Mouse (Mus musculus): ENCODE measurements around the gene Ankef1. TPM values are rescaled to one million over a fixed set of nuclear protein-coding genes. Genes with fewer than 3 reads are reported as not detected.

Gene Ankef1
- total RNA-seq, 2 experiments from 2014 or later: 0.25 to 0.51 TPM

DNA sequence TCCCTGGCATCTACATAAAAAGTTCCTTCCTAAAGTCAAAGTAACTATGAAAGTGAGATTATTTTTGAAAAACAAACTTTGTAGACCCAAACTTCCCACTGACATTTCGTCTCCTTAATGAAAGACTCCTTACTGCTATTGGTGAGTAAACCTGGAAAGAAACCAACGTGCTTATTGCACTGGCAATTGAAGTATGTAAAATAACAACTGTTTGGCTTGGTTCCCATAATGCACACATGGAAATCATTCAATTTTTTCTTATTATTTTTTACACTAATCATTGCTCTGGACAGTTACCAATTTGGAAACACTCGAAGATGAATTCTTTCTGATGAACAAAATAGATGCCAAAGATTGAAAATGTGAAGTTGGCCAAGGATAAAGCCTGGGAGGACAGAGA, 12.1 kb downstream of the Ankef1 start:
- H3K4me3 ChIP-seq: no peak overlapping the region
- intact Hi-C loops (cut with DNase I): no loop called here
- no peak for TF ChIP-seq CTCF (IDR thresholded peaks at IDR 0.05)
- H3K27ac ChIP-seq: no peak overlapping the region
- DNase-seq: no peak

DNA sequence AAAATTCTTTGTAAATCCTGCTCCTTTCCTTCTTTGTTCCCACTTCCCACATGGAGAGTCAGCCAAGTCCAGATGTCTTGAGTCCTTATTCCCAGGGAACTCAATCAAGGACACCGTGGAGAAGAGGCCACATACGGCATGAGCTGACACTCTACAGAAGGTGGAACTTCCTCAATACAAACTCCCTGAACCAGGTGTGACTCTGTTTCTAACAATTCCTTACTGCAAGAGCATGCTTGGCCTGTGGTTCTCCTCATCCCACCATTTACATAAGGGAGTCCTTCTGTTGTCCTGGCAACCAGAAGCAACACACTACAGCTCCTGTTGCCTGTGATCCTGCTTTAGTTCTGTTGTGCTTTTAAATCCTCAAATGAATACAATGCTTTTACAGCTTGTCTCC, 13.8 kb downstream of the Ankef1 start:
- DNase-seq: no peak
- Histone ChIP-seq H3K4me3 (no peak overlapping the region), H3K27ac (no peak overlapping the region)
- no peak for TF ChIP-seq CTCF (IDR thresholded peaks at IDR 0.05)
- intact Hi-C loops (cut with DNase I): no loop called here

DNA sequence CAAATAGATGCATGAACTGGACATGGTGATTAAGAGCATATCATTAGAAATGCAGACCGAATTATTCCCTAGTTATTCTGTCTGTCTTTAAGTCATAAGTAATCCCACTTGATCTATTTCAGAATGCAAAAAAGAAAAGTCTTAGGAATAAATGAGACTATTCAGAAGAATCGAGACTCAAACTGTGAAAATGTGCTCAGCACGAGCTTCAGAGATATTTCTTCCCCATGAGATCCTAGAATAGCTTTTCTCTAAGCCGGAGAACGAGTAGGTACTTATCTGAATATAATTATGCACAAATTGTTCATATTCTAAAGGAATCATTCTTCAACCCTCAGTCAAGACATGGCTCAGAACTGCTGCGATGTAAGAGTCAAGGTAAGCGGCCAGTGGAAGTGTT, 27.2 kb downstream of the Ankef1 start:
- Histone ChIP-seq H3K4me3 (no peak overlapping the region), H3K27ac (no peak overlapping the region)
- no peak for TF ChIP-seq CTCF (IDR thresholded peaks at IDR 0.05)
- DNase-seq: no peak
- intact Hi-C loops (cut with DNase I): no loop called here

DNA sequence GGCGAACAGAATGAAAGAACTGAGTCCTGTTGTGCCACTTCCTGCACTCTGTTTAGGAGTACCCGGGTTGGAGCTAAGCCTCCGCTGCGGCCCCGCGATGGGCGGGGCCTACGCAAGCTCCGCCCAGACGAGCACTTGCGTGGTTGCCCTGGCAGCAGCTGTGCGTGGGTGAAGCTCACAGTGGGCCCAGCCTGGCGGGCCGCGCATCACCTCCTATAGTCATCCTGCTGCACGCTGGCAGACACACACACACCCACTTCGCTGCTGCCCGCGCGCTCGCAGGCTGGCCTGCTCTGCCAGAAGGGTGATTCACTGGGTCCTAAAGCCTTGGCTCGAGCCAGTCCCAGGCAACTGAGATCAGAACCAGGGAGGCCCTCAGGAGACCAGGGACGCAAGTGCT, 30.3 kb downstream of the Ankef1 start:
- TF ChIP-seq CTCF (IDR thresholded peaks at IDR 0.05): no peak
- H3K4me3 ChIP-seq: peak overlapping the region; percentile 72
- intact Hi-C loops (cut with DNase I): no loop called here
- peak; percentile 71 for DNase-seq
- H3K27ac ChIP-seq: peak overlapping the region; percentile 54

DNA sequence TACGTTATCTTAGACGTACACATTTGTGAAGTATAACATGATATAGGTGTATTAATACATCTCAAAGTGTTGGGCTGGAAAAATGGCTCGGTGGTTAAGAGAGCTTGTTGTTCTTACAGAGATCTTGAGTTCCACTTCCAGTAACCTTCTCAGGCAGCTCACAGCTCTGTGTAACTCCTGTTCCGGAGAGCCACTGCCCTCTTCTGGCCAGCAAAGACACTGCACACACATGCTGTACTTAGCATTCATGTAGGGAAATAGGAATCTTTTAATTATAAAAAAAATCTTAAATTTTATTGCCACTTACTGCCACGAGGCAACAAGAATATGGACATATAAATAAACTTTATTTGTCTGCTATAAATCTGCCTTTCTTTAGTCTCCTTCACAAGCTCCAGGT, 56.3 kb downstream of the Ankef1 start:
- H3K4me3 ChIP-seq: no peak overlapping the region
- H3K27ac ChIP-seq: no peak overlapping the region
- no peak; the same call in 1 of the 2 replicates for TF ChIP-seq CTCF (IDR thresholded peaks at IDR 0.05)
- DNase-seq: no peak
- intact Hi-C loops (cut with DNase I): no loop called here

DNA sequence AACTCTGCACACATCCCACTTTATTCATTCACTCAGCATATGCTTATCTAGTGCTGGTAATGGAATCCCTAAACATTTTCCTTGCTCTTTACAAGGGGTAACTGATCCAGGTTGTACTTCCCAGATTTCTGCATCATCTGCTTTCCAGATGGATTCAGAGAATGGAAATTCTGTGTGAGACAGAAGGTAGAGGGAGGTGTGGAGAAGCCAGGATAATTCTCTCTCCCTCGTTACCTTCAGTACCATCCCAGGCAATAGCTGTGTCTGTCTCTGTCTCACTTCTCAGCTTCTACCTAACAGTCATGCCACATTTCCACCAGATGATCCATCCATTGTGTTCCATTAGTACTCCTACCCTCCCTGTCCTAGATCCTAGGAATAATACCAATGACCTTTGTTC, 60.6 kb downstream of the Ankef1 start:
- intact Hi-C loops (cut with DNase I): no loop called here
- no peak overlapping the region for H3K4me3 ChIP-seq
- no peak overlapping the region for H3K27ac ChIP-seq
- no peak for TF ChIP-seq CTCF (IDR thresholded peaks at IDR 0.05)
- no peak for DNase-seq

DNA sequence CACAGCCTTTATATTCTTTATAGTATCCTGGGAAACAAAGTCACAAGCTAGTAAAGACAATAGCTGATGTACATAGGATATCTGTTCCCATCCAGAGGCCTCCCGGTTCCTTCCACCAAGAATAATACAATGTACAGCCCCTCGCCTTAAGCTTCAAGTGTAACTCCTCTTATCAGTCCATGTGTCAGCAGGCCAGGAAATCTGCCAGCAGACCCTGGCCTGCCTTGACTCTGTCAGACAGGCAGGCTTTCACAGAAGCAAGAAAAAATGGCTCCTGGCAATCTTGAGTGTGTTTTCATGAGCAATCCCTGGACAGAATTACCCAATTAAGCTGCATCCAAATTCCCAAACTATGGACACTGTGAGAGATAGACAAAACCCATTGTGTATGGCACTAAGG, 69.1 kb downstream of the Ankef1 start:
- no peak overlapping the region for H3K4me3 ChIP-seq
- H3K27ac ChIP-seq: no peak overlapping the region
- TF ChIP-seq CTCF (IDR thresholded peaks at IDR 0.05): no peak
- DNase-seq: no peak
- intact Hi-C loops (cut with DNase I): no loop called here

DNA sequence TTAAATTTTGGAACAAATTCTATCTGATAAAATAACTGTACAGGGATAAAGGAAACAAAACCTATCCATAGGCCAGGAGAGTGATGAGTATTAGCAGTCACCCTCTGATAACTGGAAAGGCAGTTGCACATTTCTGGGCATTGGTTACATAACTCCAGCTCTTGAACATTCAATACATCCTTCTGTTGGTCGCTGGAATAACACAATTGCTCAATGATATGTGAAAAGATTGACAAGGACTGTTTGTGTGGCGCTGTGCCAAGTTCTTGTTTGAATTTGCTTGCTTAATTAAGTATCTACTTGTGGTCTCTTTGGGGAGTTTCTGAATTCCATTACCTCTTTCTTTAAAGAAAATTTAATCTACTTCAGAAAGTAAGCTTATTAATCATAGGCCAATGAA, 81.1 kb downstream of the Ankef1 start:
- intact Hi-C loops (cut with DNase I): no loop called here
- Histone ChIP-seq H3K4me3 (no peak overlapping the region), H3K27ac (no peak overlapping the region)
- TF ChIP-seq CTCF (IDR thresholded peaks at IDR 0.05): no peak
- no peak for DNase-seq

DNA sequence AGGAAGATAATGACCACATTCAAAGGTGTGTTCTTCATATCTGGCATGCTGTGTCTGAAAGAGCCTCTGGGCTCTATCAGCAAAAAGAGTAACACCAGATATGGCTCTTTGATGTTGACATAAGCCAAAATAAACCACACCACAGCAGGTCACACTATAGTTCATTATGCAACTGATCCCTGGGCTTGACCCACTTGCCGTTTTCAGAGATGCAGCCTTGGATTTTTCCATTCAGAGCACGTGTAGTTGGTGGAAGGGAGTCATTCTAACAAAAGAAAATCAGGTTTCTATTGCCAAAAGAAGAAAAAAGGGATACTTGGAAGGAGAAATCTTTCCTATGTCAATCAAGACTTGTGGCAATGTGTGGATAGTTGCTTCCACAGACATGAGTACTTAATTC, 87.1 kb downstream of the Ankef1 start:
- Histone ChIP-seq H3K27ac (no peak overlapping the region), H3K4me3 (no peak overlapping the region)
- TF ChIP-seq CTCF (IDR thresholded peaks at IDR 0.05): no peak
- intact Hi-C loops (cut with DNase I): no loop called here
- no peak for DNase-seq

DNA sequence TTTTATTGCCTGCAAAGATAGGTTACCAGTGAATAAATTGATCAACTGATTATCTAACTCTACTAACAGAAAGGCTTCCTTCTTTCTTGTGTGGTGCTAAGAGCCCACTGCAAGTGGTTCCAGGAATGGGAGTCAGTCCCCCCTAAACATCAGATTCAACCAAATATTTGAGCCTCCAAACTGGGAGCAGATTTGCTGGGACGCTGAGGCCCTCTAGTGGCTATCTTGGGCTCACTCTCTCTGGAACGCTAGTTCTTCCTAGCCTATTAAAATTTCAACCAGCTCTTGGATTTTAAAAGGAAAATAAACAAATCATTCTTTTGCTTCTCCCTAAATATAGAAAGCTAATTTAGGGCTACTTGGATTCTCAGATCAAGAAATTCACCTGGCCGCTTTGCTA, 94.7 kb downstream of the Ankef1 start:
- intact Hi-C loops (cut with DNase I): loop anchor here (1.0 to 5.0 kb wide), 2 partner anchors 111 to 449 kb away; no protein-coding TSS in a partner anchor
- DNase-seq: peak; percentile 55
- peak; percentile 78 for TF ChIP-seq CTCF (IDR thresholded peaks at IDR 0.05)
- Histone ChIP-seq H3K4me3 (no peak overlapping the region), H3K27ac (no peak overlapping the region)

DNA sequence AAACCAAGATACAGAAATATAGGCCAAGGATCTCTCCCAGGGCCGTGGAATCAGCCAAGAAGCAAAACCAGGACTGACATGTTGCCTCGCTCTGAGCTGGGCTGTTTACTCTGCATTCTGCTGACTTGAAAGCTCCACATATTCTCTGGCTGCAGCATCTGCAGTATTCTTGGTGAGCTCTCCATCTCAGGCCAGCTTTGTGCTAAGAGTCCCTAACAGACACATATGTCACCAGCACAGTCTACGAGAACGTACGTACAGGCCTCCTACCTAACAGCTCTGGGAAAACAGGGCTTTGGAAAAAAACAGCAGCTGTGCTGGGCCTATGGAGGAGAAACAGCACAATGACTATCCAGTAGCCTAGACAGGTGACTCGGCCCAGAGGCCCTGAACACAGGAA, 97.0 kb downstream of the Ankef1 start:
- intact Hi-C loops (cut with DNase I): loop anchor here (5.0 kb wide), 1 partner anchor 451 kb away; no protein-coding TSS in a partner anchor
- H3K4me3 ChIP-seq: no peak overlapping the region
- no peak for DNase-seq
- no peak overlapping the region for H3K27ac ChIP-seq
- no peak for TF ChIP-seq CTCF (IDR thresholded peaks at IDR 0.05)

DNA sequence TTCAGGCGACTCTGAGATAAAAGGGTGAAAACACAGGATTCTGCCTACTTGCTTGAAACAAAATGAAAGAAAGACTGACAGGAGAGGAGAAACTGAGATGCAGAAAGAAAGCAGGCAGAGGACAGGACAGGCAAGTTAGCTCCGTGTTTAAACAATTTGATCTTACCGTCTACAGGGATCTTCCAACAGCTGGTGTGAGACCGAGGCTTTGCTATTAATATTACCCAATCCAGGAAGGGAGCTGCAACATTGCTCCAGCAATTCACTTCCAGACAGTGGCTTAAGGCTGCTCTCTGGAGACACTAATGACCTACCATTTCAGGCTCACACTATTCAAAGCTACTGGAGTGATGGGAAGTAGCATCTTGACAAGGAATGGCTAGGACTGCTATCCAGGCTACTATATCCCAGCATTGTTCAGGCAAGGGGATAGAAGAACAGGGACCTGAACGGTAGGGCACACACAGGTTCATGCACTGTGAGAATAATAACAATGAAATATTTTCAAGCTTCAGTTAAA, 99.0 kb downstream of the Ankef1 start:
- no peak for TF ChIP-seq CTCF (IDR thresholded peaks at IDR 0.05)
- H3K27ac ChIP-seq: no peak overlapping the region
- intact Hi-C loops (cut with DNase I): no loop called here
- no peak for DNase-seq
- H3K4me3 ChIP-seq: no peak overlapping the region

DNA sequence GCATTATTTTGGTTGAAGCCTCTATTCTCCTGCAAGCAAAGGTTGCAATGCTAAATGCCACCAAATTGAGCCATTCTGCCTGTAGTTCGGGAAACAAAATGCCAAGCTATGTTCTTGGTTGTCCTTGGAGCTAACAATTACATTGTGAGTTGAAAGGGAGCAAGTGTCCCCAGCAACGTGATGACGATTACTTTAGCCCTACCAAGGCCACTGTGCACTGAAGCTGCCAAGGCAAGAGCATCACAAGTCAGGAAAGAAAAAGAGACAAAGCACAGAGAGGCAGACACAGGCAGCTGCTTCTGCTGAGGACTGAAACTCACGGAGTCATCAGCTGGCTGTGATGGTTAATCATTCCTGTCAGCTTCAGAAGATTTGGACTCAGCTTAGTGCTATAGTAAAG, 99.5 kb downstream of the Ankef1 start:
- intact Hi-C loops (cut with DNase I): no loop called here
- TF ChIP-seq CTCF (IDR thresholded peaks at IDR 0.05): no peak
- H3K4me3 ChIP-seq: no peak overlapping the region
- no peak overlapping the region for H3K27ac ChIP-seq
- no peak for DNase-seq

Other genes with a start within 250 kb of the Ankef1 start
- not detected for gene Pak7, start 113.9 kb upstream of the Ankef1 start, total RNA-seq (2021)
- not detected for gene Snap25, start 211.5 kb downstream of the Ankef1 start, total RNA-seq (2021)

Data from gastrocnemius, adult 2 months (tissue).